Mouse (Mus musculus) heart, postnatal 36 days (tissue): ENCODE data around the gene Efcab2. TPM values are rescaled to one million over a fixed set of nuclear protein-coding genes. Genes with fewer than 3 reads are reported as not detected.
A peak's percentile ranks its signal among the peaks of the same experiment; 100 is the strongest.
"Not testable (repeated sequence)": the region's sequence is repeated elsewhere in the genome, so short reads cannot be mapped to it uniquely, and the experiment has no call there.

Experiments
- DNase-seq, 2 experiments: peaks; one replicate each; pipeline ENCODE4 v3.0.0; 2021 to 2022
- intact Hi-C: fragments of 180-260 bp; cut with DNase I; formaldehyde crosslinking; loops from one replicate; pipeline ENCODE4 v1.15.1; 2025
- total RNA-seq, 2 experiments: library from RNA; stranded (reverse); gene quantifications; 2 replicates each; pipeline ENCODE4 v1.2.3; 2021

Gene Efcab2
- total RNA-seq, 2 experiments from 2014 or later: 77.4 to 81.4 TPM

- DNase-seq: no peak
- intact Hi-C loops: no loop called here
These were observed 6.0 kb upstream of the Efcab2 start for GRCm38 (mm10) chr1:178399879-178400278.

- intact Hi-C loops: no loop called here
These were observed 5.2 kb upstream of the Efcab2 start for GRCm38 (mm10) chr1:178400652-178401051.

GRCm38 (mm10) chr1:178401960-178402359, 3.9 kb upstream of the Efcab2 start:
- intact Hi-C loops: no loop called here
- DNase-seq: no peak

More at GRCm38 (mm10) chr1:178400652-178401051, 5.2 kb upstream of the Efcab2 start:
- DNase-seq: no peak

GRCm38 (mm10) chr1:178405445-178405911, 407 bp upstream of the Efcab2 start:
- DNase-seq: peak; percentile 78 to 84
- intact Hi-C loops: loop anchor here (1.0 kb wide), 2 partner anchors 36 to 87 kb away; no protein-coding TSS in a partner anchor

- intact Hi-C loops: loop anchor here (1.0 kb wide), 2 partner anchors 42 to 70 kb away; partner anchors contain the start of gene Hnrnpu
- no peak for DNase-seq
These were observed 1.1 kb downstream of the Efcab2 start for GRCm38 (mm10) chr1:178406765-178407645.

GRCm38 (mm10) chr1:178407651-178408050, 1.8 kb downstream of the Efcab2 start:
- no peak for DNase-seq
- intact Hi-C loops: no loop called here

- intact Hi-C loops: no loop called here
- no peak for DNase-seq
These were observed 3.0 kb downstream of the Efcab2 start for GRCm38 (mm10) chr1:178408901-178409361.

- DNase-seq, intact Hi-C loops: not testable (repeated sequence)
These were observed 7.5 kb downstream of the Efcab2 start for GRCm38 (mm10) chr1:178413367-178413766.

- no peak for DNase-seq
- intact Hi-C loops: no loop called here
These were observed 13.7 kb downstream of the Efcab2 start for GRCm38 (mm10) chr1:178419608-178420007.

GRCm38 (mm10) chr1:178423662-178424061, 17.8 kb downstream of the Efcab2 start:
- DNase-seq: no peak
- intact Hi-C loops: loop anchor here (1.0 kb wide), 1 partner anchor 15 kb away; no protein-coding TSS in a partner anchor

- no peak for DNase-seq
- intact Hi-C loops: no loop called here
These were observed 25.9 kb downstream of the Efcab2 start for GRCm38 (mm10) chr1:178431619-178432444.

- intact Hi-C loops: no loop called here
These were observed 27.7 kb downstream of the Efcab2 start for GRCm38 (mm10) chr1:178433619-178434018.

GRCm38 (mm10) chr1:178444407-178444806, 38.5 kb downstream of the Efcab2 start:
- no peak for DNase-seq
- intact Hi-C loops: no loop called here

More at GRCm38 (mm10) chr1:178433619-178434018, 27.7 kb downstream of the Efcab2 start:
- DNase-seq: no peak

GRCm38 (mm10) chr1:178447036-178447435, 41.2 kb downstream of the Efcab2 start:
- intact Hi-C loops: loop anchor here (5.0 kb wide), 1 partner anchor 300 kb away; no protein-coding TSS in a partner anchor
- no peak for DNase-seq

- DNase-seq: peak; percentile 30 to 51
- intact Hi-C loops: loop anchor here (2.0 to 5.0 kb wide), 2 partner anchors 112 to 301 kb away; partner anchors contain the start of gene Hnrnpu
These were observed 42.4 kb downstream of the Efcab2 start for GRCm38 (mm10) chr1:178448271-178448744.

GRCm38 (mm10) chr1:178449172-178449571, 43.3 kb downstream of the Efcab2 start:
- intact Hi-C loops: loop anchor here (1.0 to 5.0 kb wide), 4 partner anchors 43 to 302 kb away; partner anchors contain the start of genes Efcab2 and Hnrnpu
- peak; percentile 81 to 83 for DNase-seq

- intact Hi-C loops: loop anchor here (1.0 to 5.0 kb wide), 4 partner anchors 44 to 303 kb away; partner anchors contain the start of genes Efcab2 and Hnrnpu
- DNase-seq: no peak
These were observed 44.0 kb downstream of the Efcab2 start for GRCm38 (mm10) chr1:178449933-178450332.

- intact Hi-C loops: no loop called here
- DNase-seq: no peak
These were observed 48.2 kb downstream of the Efcab2 start for GRCm38 (mm10) chr1:178454125-178454524.

GRCm38 (mm10) chr1:178455120-178455519, 49.2 kb downstream of the Efcab2 start:
- intact Hi-C loops: no loop called here
- DNase-seq: no peak

- no peak for DNase-seq
- intact Hi-C loops: no loop called here
These were observed 52.1 kb downstream of the Efcab2 start for GRCm38 (mm10) chr1:178458029-178458428.
